Mouse (Mus musculus) stomach, postnatal 0 days (tissue): ENCODE data around the gene Tspan12.

Source experiments
- CTCF ChIP-seq: IDR thresholded peaks from 2 replicates; pipeline ENCODE4 v1.5.1; 2016; ENCODE audit warnings: antibody characterized with exemption, low read depth, mild to moderate bottlenecking, moderate library complexity
- EP300 ChIP-seq: optimal IDR thresholded peaks from 2 replicates; pipeline ENCODE3; 2016; ENCODE audit warnings: antibody characterized with exemption

- TF ChIP-seq CTCF (no peak), EP300 (no peak)
Observed at GRCm38 (mm10) chr6:21851346-21851595, 1.0 kb downstream of the Tspan12 start.
